Mouse (Mus musculus): Measurements from ENCODE around the gene Stim1. TPM values are rescaled to one million over a fixed set of nuclear protein-coding genes. Genes with fewer than 3 reads are reported as not detected.

The Stim1 gene
- polyA plus RNA-seq, 1 experiment = 37.0 TPM

DNA sequence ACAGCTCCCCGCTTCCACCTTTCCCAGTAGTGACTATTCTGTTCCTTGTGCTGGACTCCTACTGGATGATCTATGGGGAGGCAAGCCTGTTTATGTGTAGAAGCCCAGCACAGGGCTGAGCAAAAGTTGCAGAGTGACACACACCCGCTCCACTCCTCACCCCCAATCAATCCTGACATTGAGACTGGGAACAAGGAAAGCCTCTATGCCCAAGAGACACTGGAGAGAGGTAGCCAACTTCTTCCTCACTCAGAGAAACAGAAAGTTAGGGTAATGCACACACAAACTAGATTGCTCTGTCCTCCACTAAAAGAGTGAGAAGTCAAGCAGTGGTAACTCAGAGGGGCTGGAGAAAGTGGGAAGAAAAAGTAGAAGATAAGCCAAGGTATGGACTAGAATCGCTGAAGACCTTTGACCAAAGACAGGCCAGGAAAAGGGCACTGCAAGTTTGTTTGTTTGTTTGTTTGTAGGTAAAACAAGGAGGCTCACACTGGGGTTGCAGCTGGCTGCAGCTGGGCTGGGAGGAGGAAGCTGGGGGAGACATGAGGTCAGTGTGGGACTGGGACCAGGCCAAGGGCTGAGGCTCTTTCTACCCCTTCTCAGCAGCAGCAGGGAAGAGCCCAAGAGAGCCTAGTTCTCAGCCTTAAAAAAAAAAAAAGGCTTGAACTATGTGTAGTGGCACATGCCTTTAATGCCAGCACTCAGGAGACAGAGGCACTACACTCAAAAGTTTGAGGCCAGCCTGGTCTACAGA is 22.6 kb upstream of the Stim1 start:
- no peak for TF ChIP-seq REST (IDR thresholded peaks at IDR 0.05; ENCODE audit: insufficient read depth, insufficient read length)
- no peak for TF ChIP-seq MAX (IDR thresholded peaks at IDR 0.05; ENCODE audit: low read depth)
- TF ChIP-seq TCF12 (IDR thresholded peaks at IDR 0.05; ENCODE audit: insufficient read depth, poor library complexity, severe bottlenecking) = no peak
- TF ChIP-seq CEBPB (IDR thresholded peaks at IDR 0.05; ENCODE audit: insufficient read depth, poor library complexity, severe bottlenecking) = no peak
- no peak for TF ChIP-seq POLR2AphosphoS2 (IDR thresholded peaks at IDR 0.05; ENCODE audit: insufficient read length, low read depth)
- TF ChIP-seq MYOG (IDR thresholded peaks at IDR 0.05; ENCODE audit: control insufficient read depth in 1 of 3, insufficient read depth in 1 of 3, insufficient read length in 2 of 3, low read depth in 2 of 3) = no peak
- H3K36me3 ChIP-seq (ENCODE audit: control insufficient read depth, insufficient read depth) = peaks cover 6% of the 10 kb centered on the region
- no peak overlapping the region for H3K4me2 ChIP-seq (ENCODE audit: low read depth)
- H3K4me3 ChIP-seq = no peak overlapping the region
- H3K79me2 ChIP-seq (ENCODE audit: control insufficient read depth, insufficient read depth) = peaks cover 81% of the 10 kb centered on the region
- H3K27me3 ChIP-seq (ENCODE audit: control insufficient read depth, insufficient read depth, insufficient read length) = no peaks in the 10 kb centered on the region
- no peak overlapping the region for H3ac ChIP-seq (ENCODE audit: control insufficient read depth, insufficient read length)

DNA sequence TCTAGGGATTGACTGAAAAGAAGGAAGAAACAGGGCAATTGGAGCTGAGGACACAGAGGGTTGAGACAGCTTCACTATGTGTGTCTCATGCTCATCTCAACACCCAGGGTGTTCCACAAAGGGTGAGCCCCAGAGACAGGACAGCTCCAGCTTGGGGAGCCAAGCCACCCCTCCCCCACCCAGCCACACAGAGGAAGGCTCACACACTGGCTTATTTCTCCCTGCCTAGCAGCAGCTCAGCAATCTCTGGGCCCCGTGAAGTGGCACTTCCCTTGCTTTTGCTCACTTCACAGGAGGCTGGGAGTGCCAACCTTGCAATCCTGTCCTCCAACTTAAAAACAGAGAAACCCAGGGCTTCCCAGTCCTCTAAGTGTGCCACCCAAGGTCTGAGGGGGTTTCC is 21.8 kb upstream of the Stim1 start:
- Histone ChIP-seq H3K4me3 (no peak overlapping the region), H3K27me3 (ENCODE audit: control insufficient read depth, insufficient read depth, insufficient read length) (no peaks in the 10 kb centered on the region), H3K4me2 (ENCODE audit: low read depth) (peak overlapping the region; percentile 26), H3K79me2 (ENCODE audit: control insufficient read depth, insufficient read depth) (peaks cover 81% of the 10 kb centered on the region), H3ac (ENCODE audit: control insufficient read depth, insufficient read length) (no peak overlapping the region), H3K36me3 (ENCODE audit: control insufficient read depth, insufficient read depth) (peaks cover 1% of the 10 kb centered on the region)
- TF ChIP-seq CEBPB (IDR thresholded peaks at IDR 0.05; ENCODE audit: insufficient read depth, poor library complexity, severe bottlenecking) (no peak), TCF12 (IDR thresholded peaks at IDR 0.05; ENCODE audit: insufficient read depth, poor library complexity, severe bottlenecking) (no peak), MYOD1 (IDR thresholded peaks at IDR 0.05; ENCODE audit: control insufficient read depth in 1 of 3, insufficient read length in 2 of 3, low read depth in 2 of 3) (no peak), POLR2AphosphoS2 (IDR thresholded peaks at IDR 0.05; ENCODE audit: insufficient read length, low read depth) (no peak), SRF (IDR thresholded peaks at IDR 0.05; ENCODE audit: control insufficient read depth, insufficient read length, low read depth) (no peak), POLR2A (IDR thresholded peaks at IDR 0.05; ENCODE audit: insufficient read length, low read depth) (no peak), MAX (IDR thresholded peaks at IDR 0.05; ENCODE audit: low read depth) (no peak), MYOG (IDR thresholded peaks at IDR 0.05; ENCODE audit: control insufficient read depth in 1 of 3, insufficient read depth in 1 of 3, insufficient read length in 2 of 3, low read depth in 2 of 3) (no peak), E2F4 (IDR thresholded peaks at IDR 0.05; ENCODE audit: insufficient read depth) (no peak), TCF3 (IDR thresholded peaks at IDR 0.05; ENCODE audit: insufficient read length, low read depth) (no peak), REST (IDR thresholded peaks at IDR 0.05; ENCODE audit: insufficient read depth, insufficient read length) (no peak), USF1 (IDR thresholded peaks at IDR 0.05; ENCODE audit: low read depth) (no peak)

DNA sequence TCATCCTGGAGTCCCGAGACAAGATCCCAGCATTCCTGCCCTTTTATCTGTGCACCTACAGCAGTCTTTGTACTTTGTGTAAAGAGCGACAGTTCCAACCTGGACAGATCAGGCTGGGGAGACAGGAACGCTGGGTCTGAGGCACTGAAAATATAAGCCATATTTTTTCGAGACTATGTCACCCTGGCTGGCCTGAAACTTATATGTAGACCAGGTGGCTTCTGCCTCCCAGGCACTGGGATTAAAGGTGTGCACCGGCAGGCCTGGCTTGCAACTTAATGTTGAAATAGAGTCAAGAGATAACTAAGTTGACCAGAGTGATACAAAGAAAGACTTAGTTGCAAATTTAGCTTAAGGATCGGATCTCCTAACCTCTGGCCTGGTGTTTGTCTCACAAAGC is 21.3 kb upstream of the Stim1 start:
- TF ChIP-seq POLR2A (IDR thresholded peaks at IDR 0.05; ENCODE audit: insufficient read length, low read depth) = no peak
- no peak for TF ChIP-seq POLR2AphosphoS2 (IDR thresholded peaks at IDR 0.05; ENCODE audit: insufficient read length, low read depth)
- TF ChIP-seq MAX (IDR thresholded peaks at IDR 0.05; ENCODE audit: low read depth) = no peak
- TF ChIP-seq REST (IDR thresholded peaks at IDR 0.05; ENCODE audit: insufficient read depth, insufficient read length) = no peak
- TF ChIP-seq TCF3 (IDR thresholded peaks at IDR 0.05; ENCODE audit: insufficient read length, low read depth) = no peak
- TF ChIP-seq TCF12 (IDR thresholded peaks at IDR 0.05; ENCODE audit: insufficient read depth, poor library complexity, severe bottlenecking) = no peak
- no peak for TF ChIP-seq SRF (IDR thresholded peaks at IDR 0.05; ENCODE audit: control insufficient read depth, insufficient read length, low read depth)
- no peak for TF ChIP-seq MYOD1 (IDR thresholded peaks at IDR 0.05; ENCODE audit: control insufficient read depth in 1 of 3, insufficient read length in 2 of 3, low read depth in 2 of 3)
- TF ChIP-seq E2F4 (IDR thresholded peaks at IDR 0.05; ENCODE audit: insufficient read depth) = no peak
- TF ChIP-seq CEBPB (IDR thresholded peaks at IDR 0.05; ENCODE audit: insufficient read depth, poor library complexity, severe bottlenecking) = no peak
- TF ChIP-seq USF1 (IDR thresholded peaks at IDR 0.05; ENCODE audit: low read depth) = no peak
- TF ChIP-seq MYOG (IDR thresholded peaks at IDR 0.05; ENCODE audit: control insufficient read depth in 1 of 3, insufficient read depth in 1 of 3, insufficient read length in 2 of 3, low read depth in 2 of 3) = no peak
- Histone ChIP-seq H3ac (ENCODE audit: control insufficient read depth, insufficient read length) (no peak overlapping the region), H3K27me3 (ENCODE audit: control insufficient read depth, insufficient read depth, insufficient read length) (no peaks in the 10 kb centered on the region), H3K79me2 (ENCODE audit: control insufficient read depth, insufficient read depth) (peaks cover 79% of the 10 kb centered on the region), H3K4me3 (no peak overlapping the region), H3K4me2 (ENCODE audit: low read depth) (peak overlapping the region; percentile 26), H3K36me3 (ENCODE audit: control insufficient read depth, insufficient read depth) (no peaks in the 10 kb centered on the region)

DNA sequence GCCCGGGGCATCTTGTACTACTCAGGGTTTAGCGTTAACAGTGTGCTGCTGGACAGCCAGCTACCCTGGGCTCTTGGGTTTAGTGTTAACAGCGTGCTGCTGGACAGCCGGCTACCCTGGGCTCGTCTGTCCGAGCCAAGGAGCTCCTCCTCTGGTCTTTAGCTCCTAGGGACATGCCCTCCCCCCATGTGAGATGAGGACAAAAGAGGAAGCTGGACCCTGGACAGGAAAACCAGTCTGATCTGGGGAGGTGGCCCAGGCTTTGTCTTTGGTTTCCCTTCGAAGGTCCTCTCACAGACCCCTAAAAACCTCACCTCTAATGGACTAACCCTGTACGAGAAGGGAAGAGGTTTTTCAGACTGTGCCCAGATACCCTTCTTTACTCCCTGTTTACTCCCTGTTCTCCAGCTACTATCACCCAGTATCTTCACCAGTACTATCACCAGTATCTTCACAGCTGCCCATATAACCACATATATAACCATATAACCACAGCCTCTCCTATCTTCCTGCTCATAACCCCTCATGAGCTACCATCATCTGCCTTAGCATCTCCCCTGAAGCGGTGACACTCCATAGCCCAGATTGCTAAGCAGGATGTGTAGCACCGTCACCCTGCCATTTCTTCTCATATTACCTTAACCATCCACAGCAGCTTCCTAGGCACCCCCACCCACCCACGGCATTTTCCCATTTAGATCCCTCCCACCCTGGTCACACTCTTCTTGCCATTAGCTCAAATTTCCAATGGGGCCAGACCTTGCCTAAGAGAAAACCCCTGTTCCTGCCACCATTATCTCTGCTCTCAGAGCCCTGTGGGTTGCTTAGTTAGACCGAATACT is 20.4 kb upstream of the Stim1 start:
- peak overlapping the region; percentile 90 for H3K4me2 ChIP-seq (ENCODE audit: low read depth)
- TF ChIP-seq CEBPB (IDR thresholded peaks at IDR 0.05; ENCODE audit: insufficient read depth, poor library complexity, severe bottlenecking) (no peak), MYOG (IDR thresholded peaks at IDR 0.05; ENCODE audit: control insufficient read depth in 1 of 3, insufficient read depth in 1 of 3, insufficient read length in 2 of 3, low read depth in 2 of 3) (no peak), REST (IDR thresholded peaks at IDR 0.05; ENCODE audit: insufficient read depth, insufficient read length) (no peak), USF1 (IDR thresholded peaks at IDR 0.05; ENCODE audit: low read depth) (no peak), TCF12 (IDR thresholded peaks at IDR 0.05; ENCODE audit: insufficient read depth, poor library complexity, severe bottlenecking) (no peak), POLR2A (IDR thresholded peaks at IDR 0.05; ENCODE audit: insufficient read length, low read depth) (no peak), E2F4 (IDR thresholded peaks at IDR 0.05; ENCODE audit: insufficient read depth) (no peak), TCF3 (IDR thresholded peaks at IDR 0.05; ENCODE audit: insufficient read length, low read depth) (no peak), POLR2AphosphoS2 (IDR thresholded peaks at IDR 0.05; ENCODE audit: insufficient read length, low read depth) (no peak), SRF (IDR thresholded peaks at IDR 0.05; ENCODE audit: control insufficient read depth, insufficient read length, low read depth) (no peak), MYOD1 (IDR thresholded peaks at IDR 0.05; ENCODE audit: control insufficient read depth in 1 of 3, insufficient read length in 2 of 3, low read depth in 2 of 3) (no peak), MAX (IDR thresholded peaks at IDR 0.05; ENCODE audit: low read depth) (no peak)
- peaks cover 70% of the 10 kb centered on the region for H3K79me2 ChIP-seq (ENCODE audit: control insufficient read depth, insufficient read depth)
- no peaks in the 10 kb centered on the region for H3K27me3 ChIP-seq (ENCODE audit: control insufficient read depth, insufficient read depth, insufficient read length)
- peak overlapping the region; percentile 79 for H3K4me3 ChIP-seq
- no peak overlapping the region for H3ac ChIP-seq (ENCODE audit: control insufficient read depth, insufficient read length)
- H3K36me3 ChIP-seq (ENCODE audit: control insufficient read depth, insufficient read depth) = no peaks in the 10 kb centered on the region

Measured in myocyte (in vitro differentiated cells).